Mouse (Mus musculus) embryonic fibroblast, embryonic 13.5 days (primary cell): ENCODE data around the gene Ppp1r21.

ENCODE experiments used
- CTCF ChIP-seq: IDR thresholded peaks from 2 replicates; pipeline ENCODE4 v1.5.1; 2011; ENCODE audit warnings: mild to moderate bottlenecking, control low read depth, low read length, moderate library complexity, borderline replicate concordance; ENCODE audit not compliant: insufficient read depth
- POLR2A ChIP-seq: IDR thresholded peaks from 2 replicates; pipeline ENCODE4 v1.6.1; 2011; ENCODE audit warnings: low read depth, mild to moderate bottlenecking, control low read depth, low read length, moderate library complexity

GRCm38 (mm10) chr17:88516477-88516876, 13.4 kb upstream of the Ppp1r21 start:
- no peak for TF ChIP-seq POLR2A
- no peak for TF ChIP-seq CTCF
